Mouse (Mus musculus) C2C12 (cell line): ENCODE measurements at regions not wholly inside any gene's neighbourhood (a gene's known extent, or its start where the extent isn't known, plus 50 kb on each side); places are given as distances from the start of the nearest gene placed in this dataset.

Experiments used
- CTCF ChIP-seq: IDR thresholded peaks from one replicate; pipeline ENCODE4 v1.5.1; 2011; ENCODE audit not compliant: control insufficient read depth, insufficient read depth, insufficient read length
- USF1 ChIP-seq: IDR thresholded peaks from one replicate; pipeline ENCODE4 v1.6.1; 2011; ENCODE audit warnings: low read depth, mild to moderate bottlenecking, control low read depth, moderate library complexity

DNA sequence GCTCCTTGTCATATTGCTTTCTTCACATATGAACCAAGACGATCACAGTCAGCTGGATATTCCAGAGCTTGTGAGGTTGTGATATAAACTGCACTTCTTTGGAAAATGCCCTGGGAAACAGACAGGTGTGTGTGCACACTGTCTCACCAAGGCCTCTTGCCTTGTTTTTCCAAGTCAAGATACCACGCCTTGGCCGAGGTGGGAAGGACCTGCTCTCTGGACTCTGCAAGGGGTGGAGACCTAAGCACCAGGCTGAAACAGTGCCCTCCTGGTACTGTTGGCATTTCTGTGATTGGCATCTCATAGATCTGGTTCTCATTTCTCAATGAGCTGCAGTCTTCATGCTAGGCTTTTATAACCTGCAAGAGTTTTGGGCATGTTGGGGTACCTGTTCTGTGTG lies 73.2 kb upstream of the Nkx2-2 start:
- TF ChIP-seq USF1, result no peak
- TF ChIP-seq CTCF, result no peak
